Mouse (Mus musculus) CD8-positive naive resting alpha-beta T cell, adult 2 months (primary cell): ENCODE measurements around the gene Chd9.

Experiments
- DNase-seq, 2 experiments: peaks; one replicate each; pipeline ENCODE4 v3.0.0; 2022; ENCODE audit warnings: low read depth in 2 of 2, low spot score in 2 of 2

Chd9 gene

GRCm38 (mm10) chr8:91070275-91070859, 242.2 kb downstream of the Chd9 start:
- DNase-seq: peak; percentile 83 to 85

DNA sequence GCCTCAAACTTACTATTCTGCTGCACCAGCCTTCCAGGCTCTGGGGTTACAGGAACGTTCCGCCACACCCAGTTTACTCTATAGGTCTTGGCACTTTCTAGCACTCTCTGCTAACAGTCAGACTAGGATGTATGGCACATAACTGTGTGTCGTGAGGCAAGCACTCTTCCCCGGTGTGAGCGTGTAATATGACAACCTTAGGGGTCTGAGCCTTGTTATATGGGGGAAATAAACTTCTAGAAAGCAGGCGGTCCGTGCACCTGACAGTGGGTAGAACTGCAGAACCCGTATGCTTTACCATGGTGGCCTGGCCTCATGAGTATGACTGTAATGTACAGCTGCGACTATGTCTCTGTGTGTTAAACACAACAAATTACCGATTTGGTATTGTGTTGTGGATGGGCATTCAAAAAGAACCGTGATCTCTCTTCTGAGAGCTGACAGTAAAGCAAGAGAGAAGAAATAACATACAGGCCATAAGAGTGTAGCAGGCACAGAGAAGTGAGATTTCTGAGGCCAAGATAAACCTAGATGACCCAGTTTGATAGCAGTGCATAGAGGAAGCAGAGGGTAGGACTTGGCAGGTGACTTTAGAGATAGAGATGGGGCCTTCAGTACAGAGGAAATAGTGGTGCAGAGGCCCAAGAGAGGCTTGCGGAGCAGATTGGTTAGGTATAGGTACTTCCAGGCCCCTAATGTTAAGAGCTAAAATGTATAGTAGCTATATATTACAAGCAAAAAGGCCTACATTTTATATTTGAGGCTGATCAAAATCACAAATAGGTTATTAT, 249.1 kb downstream of the Chd9 start:
- DNase-seq: no peak

DNA sequence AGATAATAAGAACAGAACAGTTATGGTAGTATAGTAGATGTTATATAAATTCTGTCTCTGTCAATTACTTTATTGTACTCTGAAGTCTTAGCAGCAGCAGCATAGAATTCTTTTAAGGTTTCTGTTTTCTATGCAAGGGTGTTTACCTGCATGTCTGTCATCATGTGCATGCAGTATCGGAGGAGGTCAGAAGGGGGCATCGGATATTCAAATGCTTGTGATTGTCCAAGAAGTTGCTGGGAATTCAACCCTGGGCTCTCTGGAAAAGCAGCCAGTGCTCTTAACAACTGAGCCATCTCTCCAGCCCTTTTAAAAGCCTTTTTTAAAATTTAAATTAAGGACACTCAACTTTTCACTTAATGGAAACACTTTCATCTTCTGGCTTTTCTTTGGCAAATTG, 251.5 kb downstream of the Chd9 start:
- peak in 1 of 2 experiments; percentile 21 for DNase-seq

DNA sequence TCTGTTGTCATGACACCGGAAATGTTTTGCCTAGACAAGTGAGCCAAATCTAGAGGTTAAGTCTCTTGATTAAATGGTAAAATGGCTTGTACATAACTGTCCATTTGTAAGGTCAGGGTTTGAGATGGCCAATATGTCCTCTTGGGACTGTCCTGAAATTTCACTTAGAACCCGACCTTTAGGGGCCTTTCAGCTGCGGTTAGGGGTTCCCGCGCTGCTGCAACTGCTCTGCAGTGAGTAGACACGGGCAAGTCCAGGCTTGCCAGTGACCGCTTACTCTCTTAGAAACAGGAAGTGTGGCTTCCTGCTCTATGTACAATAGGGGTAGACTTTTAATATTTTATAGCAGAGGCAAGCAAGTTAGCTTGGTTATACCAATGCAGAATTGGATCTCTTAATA, 253.8 kb downstream of the Chd9 start:
- no peak for DNase-seq

DNA sequence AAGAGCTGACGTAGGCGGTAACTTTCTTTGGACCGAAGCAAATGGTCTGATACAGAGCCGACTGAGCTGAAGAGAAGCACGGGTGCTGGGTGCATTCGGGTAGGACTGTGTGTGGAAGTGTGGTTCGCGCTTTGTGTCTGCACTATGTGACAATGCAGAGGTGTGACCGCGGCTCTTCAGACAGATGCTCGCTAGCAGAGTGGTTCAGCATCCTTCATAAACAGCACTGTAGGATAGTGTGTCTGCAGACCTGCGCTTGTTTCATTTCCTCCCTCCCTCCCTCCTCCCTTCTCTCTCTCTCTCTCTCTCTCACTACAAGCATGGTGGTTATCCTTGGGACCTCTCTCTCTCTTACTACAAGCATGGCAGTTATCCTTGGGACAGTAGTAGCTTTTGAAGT, 254.3 kb downstream of the Chd9 start:
- DNase-seq: no peak

- DNase-seq: no peak
Observed at GRCm38 (mm10) chr8:91088452-91088851, 260.3 kb downstream of the Chd9 start.

DNA sequence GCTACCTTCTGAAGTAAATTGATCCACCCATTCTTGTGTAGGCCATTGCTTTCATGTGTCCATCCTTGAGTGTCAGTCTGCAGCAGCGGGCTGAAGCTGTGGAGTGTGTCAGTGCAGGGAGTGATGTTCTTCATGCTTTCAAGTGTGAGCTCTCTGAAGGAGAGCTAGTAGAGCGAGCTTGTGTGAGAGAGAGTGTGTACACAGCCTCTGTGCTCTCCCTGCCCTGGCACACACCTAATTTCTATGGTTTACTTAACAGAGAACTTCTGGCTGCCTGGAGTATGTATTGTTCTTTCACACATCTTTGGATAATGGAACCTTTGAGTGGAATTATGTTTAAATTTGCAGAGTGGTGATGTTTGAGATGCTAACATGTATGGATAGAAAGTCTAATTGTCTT, 261.4 kb downstream of the Chd9 start:
- DNase-seq: no peak

DNA sequence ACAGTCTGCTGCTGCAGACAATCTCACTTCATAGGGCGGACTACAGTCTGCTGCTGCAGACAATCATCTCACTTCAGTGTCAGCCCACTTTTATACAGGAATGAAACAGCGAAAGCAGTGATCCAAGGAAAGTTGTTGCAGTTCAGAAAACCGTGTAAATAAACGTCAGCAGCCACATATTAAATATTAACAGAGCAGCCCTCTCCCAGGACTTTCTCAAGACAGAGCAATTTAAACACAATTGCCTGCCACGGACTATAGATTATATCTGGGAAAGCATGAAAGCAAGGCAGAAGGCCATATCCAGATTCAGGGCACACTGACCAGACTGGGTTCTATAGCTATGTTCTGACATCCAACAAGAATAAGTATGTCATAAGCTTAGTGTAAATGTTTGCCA, 266.0 kb downstream of the Chd9 start:
- DNase-seq: no peak

DNA sequence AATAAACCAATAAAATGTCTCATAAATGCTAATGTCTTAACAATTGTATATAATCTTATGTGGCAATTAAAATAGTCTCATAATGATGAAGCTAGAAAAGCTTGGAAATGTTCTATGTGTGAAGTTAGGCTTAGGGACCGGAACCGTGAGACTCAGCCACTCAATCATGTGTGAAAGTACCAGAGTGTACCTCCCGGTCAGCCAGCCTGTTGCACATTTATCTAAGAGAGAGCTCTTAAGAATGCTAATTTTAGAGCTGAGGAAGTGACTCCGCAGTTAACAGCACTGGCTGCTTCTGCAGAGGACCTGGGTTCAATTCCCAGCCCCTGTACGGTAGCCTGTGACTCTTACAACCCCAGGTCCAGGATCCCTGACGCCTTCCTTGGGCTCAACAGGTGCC, 270.0 kb downstream of the Chd9 start:
- DNase-seq: no peak
